Mouse (Mus musculus): Measurements from ENCODE around the gene Il31ra. TPM values are rescaled to one million over a fixed set of nuclear protein-coding genes. Genes with fewer than 3 reads are reported as not detected.

Il31ra gene
- polyA plus RNA-seq, 1 experiment from 2014 or later: 0.44 TPM

DNA sequence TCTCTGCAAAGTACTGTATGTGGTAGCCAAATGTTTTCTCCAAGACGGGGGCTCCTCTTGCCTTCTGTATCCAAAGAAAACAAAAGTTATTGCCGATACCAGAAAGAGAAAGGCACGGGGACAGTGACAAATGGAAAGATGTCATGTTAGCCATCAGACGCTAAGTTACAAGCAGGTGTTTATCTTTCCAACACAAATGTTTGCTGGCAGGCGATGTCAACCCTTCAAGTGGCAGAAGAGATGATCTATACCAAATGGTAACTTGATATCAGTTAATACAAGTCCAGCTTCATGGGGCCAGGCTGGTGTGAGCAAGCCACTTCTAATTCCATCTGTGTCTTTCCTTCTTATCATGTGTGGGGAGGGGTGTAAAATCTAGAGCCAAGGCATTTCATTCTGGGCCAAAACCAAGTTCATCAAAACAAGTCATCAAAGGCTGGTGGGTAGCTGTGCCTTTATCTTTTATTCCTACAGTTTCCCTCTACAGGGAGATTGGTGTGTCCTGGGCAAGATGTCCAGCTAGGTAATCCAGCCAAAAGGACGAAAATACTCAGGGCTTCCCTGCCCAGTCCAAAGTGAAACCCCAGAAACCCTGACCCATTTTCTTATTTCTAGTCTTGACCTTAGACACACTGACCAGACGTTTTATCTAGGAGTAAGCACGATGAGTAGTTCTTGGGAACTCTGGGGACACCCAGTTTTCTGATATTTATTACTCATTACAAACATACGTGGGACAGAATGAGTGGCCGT is 52.8 kb downstream of the Il31ra start:
- no peak overlapping the region for H3K4me2 ChIP-seq (ENCODE audit: low read depth, low read length)
- no peak overlapping the region for H3K4me3 ChIP-seq (ENCODE audit: low read depth, low read length)
- no peak for ATAC-seq (ENCODE audit: low read depth)
- no peaks in the 10 kb centered on the region for H3K4me1 ChIP-seq (ENCODE audit: control insufficient read depth, insufficient read depth, low read length)
- no peaks in the 10 kb centered on the region for H3K27me3 ChIP-seq (ENCODE audit: control insufficient read depth, insufficient read depth, low read length)
- H3K36me3 ChIP-seq (ENCODE audit: control insufficient read depth, insufficient read depth, low read length): no peaks in the 10 kb centered on the region
- H3K9me3 ChIP-seq (ENCODE audit: control insufficient read depth, low read length): no peaks in the 10 kb centered on the region
- H3K27ac ChIP-seq (ENCODE audit: low read depth, low read length): no peak overlapping the region
- H3K9ac ChIP-seq (replicated peaks; ENCODE audit: low read depth, low read length): no peak overlapping the region
- WGBS: 85% methylated on average over 10 of the region's 10 CpGs

DNA sequence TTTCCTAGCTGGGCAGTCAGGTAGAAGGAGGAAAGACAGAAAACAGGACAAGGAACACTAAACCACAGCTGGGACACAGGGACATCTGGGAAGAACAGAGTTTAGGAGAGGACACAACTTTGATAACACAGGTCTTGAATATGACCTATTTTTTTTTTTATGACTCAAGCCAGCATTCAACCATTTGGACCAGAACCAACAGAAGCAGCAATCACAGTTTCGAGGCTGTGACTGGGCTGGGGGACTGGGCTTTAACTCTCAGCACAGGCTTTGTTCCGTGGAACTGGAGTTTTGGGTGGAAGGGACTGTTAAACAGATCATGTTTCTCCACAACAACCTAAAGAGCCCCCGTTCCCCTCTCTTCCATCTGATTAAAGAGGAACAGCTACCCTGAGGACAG is 53.5 kb downstream of the Il31ra start:
- H3K4me1 ChIP-seq (ENCODE audit: control insufficient read depth, insufficient read depth, low read length): no peaks in the 10 kb centered on the region
- H3K9ac ChIP-seq (replicated peaks; ENCODE audit: low read depth, low read length): no peak overlapping the region
- WGBS: 70% methylated on average over 3 of the region's 3 CpGs
- H3K36me3 ChIP-seq (ENCODE audit: control insufficient read depth, insufficient read depth, low read length): no peaks in the 10 kb centered on the region
- no peaks in the 10 kb centered on the region for H3K9me3 ChIP-seq (ENCODE audit: control insufficient read depth, low read length)
- no peak overlapping the region for H3K4me3 ChIP-seq (ENCODE audit: low read depth, low read length)
- no peaks in the 10 kb centered on the region for H3K27me3 ChIP-seq (ENCODE audit: control insufficient read depth, insufficient read depth, low read length)
- no peak overlapping the region for H3K4me2 ChIP-seq (ENCODE audit: low read depth, low read length)
- H3K27ac ChIP-seq (ENCODE audit: low read depth, low read length): no peak overlapping the region
- no peak for ATAC-seq (ENCODE audit: low read depth)

DNA sequence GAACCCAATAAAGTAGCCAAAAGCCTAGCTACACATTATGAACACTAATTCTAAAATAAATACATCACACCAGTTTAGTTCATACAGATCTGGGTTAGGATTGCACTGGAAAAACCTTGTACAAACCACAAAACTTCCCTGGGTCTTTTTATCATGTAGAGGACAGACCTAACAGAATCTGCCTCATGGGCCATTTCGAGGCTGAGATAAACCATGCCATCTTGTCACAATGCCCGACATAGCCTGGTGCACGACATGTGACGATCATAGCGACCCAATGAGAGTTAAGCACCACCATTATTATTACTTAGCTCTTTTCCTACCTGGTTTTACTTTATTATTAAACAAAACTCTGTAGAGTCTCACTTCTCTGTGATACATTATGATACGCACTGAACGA is 57.1 kb downstream of the Il31ra start:
- 94% methylated on average over 7 of the region's 7 CpGs for WGBS
- no peaks in the 10 kb centered on the region for H3K9me3 ChIP-seq (ENCODE audit: control insufficient read depth, low read length)
- no peak for ATAC-seq (ENCODE audit: low read depth)
- H3K4me1 ChIP-seq (ENCODE audit: control insufficient read depth, insufficient read depth, low read length): no peaks in the 10 kb centered on the region
- H3K27me3 ChIP-seq (ENCODE audit: control insufficient read depth, insufficient read depth, low read length): no peaks in the 10 kb centered on the region
- H3K4me3 ChIP-seq (ENCODE audit: low read depth, low read length): no peak overlapping the region
- H3K9ac ChIP-seq (replicated peaks; ENCODE audit: low read depth, low read length): no peak overlapping the region
- no peaks in the 10 kb centered on the region for H3K36me3 ChIP-seq (ENCODE audit: control insufficient read depth, insufficient read depth, low read length)
- H3K4me2 ChIP-seq (ENCODE audit: low read depth, low read length): no peak overlapping the region
- no peak overlapping the region for H3K27ac ChIP-seq (ENCODE audit: low read depth, low read length)

DNA sequence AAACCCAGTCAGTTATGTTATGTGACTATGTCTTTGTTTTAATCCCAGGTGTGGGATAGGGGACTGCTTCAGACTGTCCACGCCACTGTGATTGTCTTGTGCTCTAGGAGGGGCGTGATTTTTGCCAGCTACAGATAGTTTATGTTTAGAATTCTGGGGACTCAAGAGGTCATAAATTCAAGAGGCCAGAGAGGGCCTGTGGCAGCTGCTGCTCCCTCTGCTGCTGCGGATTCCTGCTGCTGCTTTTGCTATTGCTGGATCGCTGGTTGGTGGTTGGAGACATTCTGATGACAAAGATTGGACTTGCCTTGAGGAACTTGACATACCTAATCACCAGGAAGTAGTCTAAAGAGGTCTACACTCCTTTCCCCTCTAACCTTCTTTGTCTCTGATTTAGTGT is 57.5 kb downstream of the Il31ra start:
- H3K9me3 ChIP-seq (ENCODE audit: control insufficient read depth, low read length): no peaks in the 10 kb centered on the region
- no peak overlapping the region for H3K9ac ChIP-seq (replicated peaks; ENCODE audit: low read depth, low read length)
- no peaks in the 10 kb centered on the region for H3K36me3 ChIP-seq (ENCODE audit: control insufficient read depth, insufficient read depth, low read length)
- no peak overlapping the region for H3K4me2 ChIP-seq (ENCODE audit: low read depth, low read length)
- no peaks in the 10 kb centered on the region for H3K4me1 ChIP-seq (ENCODE audit: control insufficient read depth, insufficient read depth, low read length)
- no peak for ATAC-seq (ENCODE audit: low read depth)
- H3K27me3 ChIP-seq (ENCODE audit: control insufficient read depth, insufficient read depth, low read length): no peaks in the 10 kb centered on the region
- H3K4me3 ChIP-seq (ENCODE audit: low read depth, low read length): no peak overlapping the region
- H3K27ac ChIP-seq (ENCODE audit: low read depth, low read length): no peak overlapping the region
- 56% methylated on average over 4 of the region's 4 CpGs for WGBS

DNA sequence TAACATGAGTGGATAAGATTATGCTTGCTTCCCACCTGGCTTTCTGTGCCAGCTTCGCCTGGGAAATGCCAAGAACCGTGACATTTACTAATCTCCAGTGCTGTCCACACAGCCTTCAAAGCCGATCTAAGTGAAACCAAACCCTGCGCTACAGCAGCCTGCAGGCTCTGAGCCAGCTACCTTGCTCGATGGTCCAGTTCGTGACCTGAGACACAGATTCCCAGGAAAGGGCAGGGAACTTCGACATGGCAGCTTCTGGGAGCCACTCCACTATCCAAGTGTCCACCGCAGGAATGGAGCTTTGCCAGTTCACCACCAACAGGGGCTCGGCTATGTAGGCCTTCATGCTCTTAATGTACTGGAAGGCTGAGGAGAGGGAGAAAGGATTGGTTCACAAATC is 60.6 kb downstream of the Il31ra start:
- WGBS: 81% methylated on average over 9 of the region's 9 CpGs
- H3K9ac ChIP-seq (replicated peaks; ENCODE audit: low read depth, low read length): no peak overlapping the region
- H3K36me3 ChIP-seq (ENCODE audit: control insufficient read depth, insufficient read depth, low read length): no peaks in the 10 kb centered on the region
- ATAC-seq (ENCODE audit: low read depth): no peak
- no peak overlapping the region for H3K4me2 ChIP-seq (ENCODE audit: low read depth, low read length)
- no peak overlapping the region for H3K27ac ChIP-seq (ENCODE audit: low read depth, low read length)
- no peaks in the 10 kb centered on the region for H3K9me3 ChIP-seq (ENCODE audit: control insufficient read depth, low read length)
- no peaks in the 10 kb centered on the region for H3K4me1 ChIP-seq (ENCODE audit: control insufficient read depth, insufficient read depth, low read length)
- no peaks in the 10 kb centered on the region for H3K27me3 ChIP-seq (ENCODE audit: control insufficient read depth, insufficient read depth, low read length)
- no peak overlapping the region for H3K4me3 ChIP-seq (ENCODE audit: low read depth, low read length)

DNA sequence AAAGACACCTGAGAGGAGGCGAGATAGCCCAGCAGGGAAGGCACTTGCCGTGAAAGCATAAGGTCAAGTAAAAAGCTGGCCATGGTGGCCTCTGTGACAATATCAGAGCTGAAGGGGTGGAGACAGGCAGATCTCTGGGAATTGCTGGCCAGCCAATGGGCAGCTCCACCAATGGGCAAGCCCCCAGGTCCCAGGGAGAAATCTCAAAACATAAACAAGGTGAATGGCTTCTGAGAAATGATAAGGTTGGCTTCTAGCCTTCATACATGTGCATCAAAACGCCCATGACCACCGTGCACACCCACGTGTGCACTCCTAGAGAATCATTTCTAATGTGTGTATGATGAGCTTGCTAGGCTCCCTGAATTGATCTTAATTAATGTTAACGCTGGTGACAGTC is 61.9 kb downstream of the Il31ra start:
- no peaks in the 10 kb centered on the region for H3K9me3 ChIP-seq (ENCODE audit: control insufficient read depth, low read length)
- H3K27ac ChIP-seq (ENCODE audit: low read depth, low read length): no peak overlapping the region
- H3K9ac ChIP-seq (replicated peaks; ENCODE audit: low read depth, low read length): no peak overlapping the region
- H3K4me2 ChIP-seq (ENCODE audit: low read depth, low read length): no peak overlapping the region
- no peaks in the 10 kb centered on the region for H3K27me3 ChIP-seq (ENCODE audit: control insufficient read depth, insufficient read depth, low read length)
- no peaks in the 10 kb centered on the region for H3K36me3 ChIP-seq (ENCODE audit: control insufficient read depth, insufficient read depth, low read length)
- ATAC-seq (ENCODE audit: low read depth): no peak
- WGBS: 89% methylated on average over 6 of the region's 6 CpGs
- H3K4me1 ChIP-seq (ENCODE audit: control insufficient read depth, insufficient read depth, low read length): no peaks in the 10 kb centered on the region
- no peak overlapping the region for H3K4me3 ChIP-seq (ENCODE audit: low read depth, low read length)

DNA sequence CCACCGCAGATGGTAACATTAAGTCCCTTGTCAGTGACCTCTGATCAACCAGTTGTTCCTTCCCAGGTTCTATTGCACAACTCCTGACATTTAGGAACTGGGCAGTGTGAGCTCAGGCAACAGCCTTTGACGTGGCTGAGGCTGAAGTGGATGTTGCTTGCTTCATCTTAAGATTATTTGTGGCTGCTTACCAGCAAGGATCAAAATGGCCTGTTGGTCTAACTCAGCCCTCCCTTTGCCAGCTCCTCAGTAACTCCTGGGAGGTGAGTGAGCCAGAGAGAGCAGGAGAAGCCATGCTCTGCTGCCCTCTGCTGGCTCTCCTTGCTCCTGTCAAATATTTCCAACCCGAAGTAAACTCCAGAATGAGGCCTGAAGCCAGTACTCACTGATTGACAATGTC is 64.3 kb downstream of the Il31ra start:
- no peak overlapping the region for H3K4me2 ChIP-seq (ENCODE audit: low read depth, low read length)
- H3K27me3 ChIP-seq (ENCODE audit: control insufficient read depth, insufficient read depth, low read length): no peaks in the 10 kb centered on the region
- 37% methylated on average over 3 of the region's 3 CpGs for whole genome bisulfite sequencing
- H3K4me3 ChIP-seq (ENCODE audit: low read depth, low read length): no peak overlapping the region
- peak; percentile 76; the same call in 1 of the 2 replicates for ATAC-seq (ENCODE audit: low read depth)
- H3K27ac ChIP-seq (ENCODE audit: low read depth, low read length): no peak overlapping the region
- H3K9ac ChIP-seq (replicated peaks; ENCODE audit: low read depth, low read length): no peak overlapping the region
- H3K9me3 ChIP-seq (ENCODE audit: control insufficient read depth, low read length): no peaks in the 10 kb centered on the region
- H3K4me1 ChIP-seq (ENCODE audit: control insufficient read depth, insufficient read depth, low read length): no peaks in the 10 kb centered on the region
- no peaks in the 10 kb centered on the region for H3K36me3 ChIP-seq (ENCODE audit: control insufficient read depth, insufficient read depth, low read length)

DNA sequence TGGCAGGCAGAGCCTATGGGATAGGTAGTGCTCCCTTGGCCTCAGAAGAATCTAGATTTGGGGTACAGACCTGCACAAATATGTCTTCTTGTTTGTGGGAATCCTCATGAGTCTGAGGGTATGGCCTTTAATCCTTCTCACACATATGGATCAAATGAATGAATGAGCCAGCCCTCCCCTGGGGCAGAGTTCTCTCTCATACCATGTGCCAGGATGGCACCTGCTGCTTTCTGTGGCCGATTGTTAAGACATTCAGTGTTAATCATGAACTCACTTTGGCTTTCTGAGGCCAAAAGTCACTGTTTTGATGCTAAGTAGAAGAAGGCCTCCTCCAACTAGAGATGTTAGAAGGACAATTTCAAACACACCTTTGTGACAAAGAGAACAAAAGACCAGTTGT is 67.0 kb downstream of the Il31ra start:
- Histone ChIP-seq H3K4me3 (ENCODE audit: low read depth, low read length) (no peak overlapping the region), H3K4me1 (ENCODE audit: control insufficient read depth, insufficient read depth, low read length) (no peaks in the 10 kb centered on the region), H3K4me2 (ENCODE audit: low read depth, low read length) (no peak overlapping the region), H3K9me3 (ENCODE audit: control insufficient read depth, low read length) (no peaks in the 10 kb centered on the region), H3K9ac (replicated peaks; ENCODE audit: low read depth, low read length) (no peak overlapping the region), H3K27ac (ENCODE audit: low read depth, low read length) (no peak overlapping the region), H3K36me3 (ENCODE audit: control insufficient read depth, insufficient read depth, low read length) (no peaks in the 10 kb centered on the region), H3K27me3 (ENCODE audit: control insufficient read depth, insufficient read depth, low read length) (no peaks in the 10 kb centered on the region)
- whole genome bisulfite sequencing: 76% methylated on average over 1 of the region's 1 CpGs
- no peak for ATAC-seq (ENCODE audit: low read depth)

DNA sequence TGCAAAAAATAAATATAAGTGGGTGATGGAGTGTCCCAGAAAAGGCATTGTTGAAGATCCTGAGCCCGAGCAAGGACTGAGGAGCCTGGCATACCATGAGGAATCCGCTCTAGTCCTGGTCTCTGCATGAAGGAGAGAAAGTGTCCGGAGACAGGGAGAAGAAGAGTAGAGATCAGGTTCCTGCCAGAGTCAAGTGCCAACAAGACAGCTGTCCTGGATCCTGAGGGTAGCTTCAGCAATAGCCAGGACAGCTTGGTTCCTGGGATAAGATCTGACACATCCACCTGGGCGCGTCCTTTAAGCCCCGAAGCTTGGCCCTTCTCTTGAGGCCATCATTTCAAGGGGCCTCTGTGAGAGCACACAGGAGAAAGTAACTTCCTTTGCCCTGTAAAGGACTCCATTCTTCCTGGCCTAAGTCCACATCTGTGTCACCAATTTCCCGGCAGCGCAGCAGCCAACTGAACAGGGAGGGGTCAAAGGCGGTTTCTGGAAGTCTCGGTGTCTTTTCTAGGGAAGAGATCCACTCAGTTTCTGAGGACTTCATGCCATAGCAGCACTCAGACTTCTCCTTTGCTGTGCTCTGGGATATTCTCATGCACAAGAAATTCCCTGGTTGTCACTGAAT is 70.7 kb downstream of the Il31ra start:
- ATAC-seq (ENCODE audit: low read depth): no peak
- no peaks in the 10 kb centered on the region for H3K36me3 ChIP-seq (ENCODE audit: control insufficient read depth, insufficient read depth, low read length)
- WGBS: 94% methylated on average over 10 of the region's 10 CpGs
- H3K4me1 ChIP-seq (ENCODE audit: control insufficient read depth, insufficient read depth, low read length): no peaks in the 10 kb centered on the region
- H3K27me3 ChIP-seq (ENCODE audit: control insufficient read depth, insufficient read depth, low read length): no peaks in the 10 kb centered on the region
- H3K4me3 ChIP-seq (ENCODE audit: low read depth, low read length): no peak overlapping the region
- H3K4me2 ChIP-seq (ENCODE audit: low read depth, low read length): no peak overlapping the region
- H3K9ac ChIP-seq (replicated peaks; ENCODE audit: low read depth, low read length): no peak overlapping the region
- H3K27ac ChIP-seq (ENCODE audit: low read depth, low read length): no peak overlapping the region
- no peaks in the 10 kb centered on the region for H3K9me3 ChIP-seq (ENCODE audit: control insufficient read depth, low read length)
